Comparison of ENCODE assay signal across 12 mouse cellular contexts in the genomic region with DNA sequence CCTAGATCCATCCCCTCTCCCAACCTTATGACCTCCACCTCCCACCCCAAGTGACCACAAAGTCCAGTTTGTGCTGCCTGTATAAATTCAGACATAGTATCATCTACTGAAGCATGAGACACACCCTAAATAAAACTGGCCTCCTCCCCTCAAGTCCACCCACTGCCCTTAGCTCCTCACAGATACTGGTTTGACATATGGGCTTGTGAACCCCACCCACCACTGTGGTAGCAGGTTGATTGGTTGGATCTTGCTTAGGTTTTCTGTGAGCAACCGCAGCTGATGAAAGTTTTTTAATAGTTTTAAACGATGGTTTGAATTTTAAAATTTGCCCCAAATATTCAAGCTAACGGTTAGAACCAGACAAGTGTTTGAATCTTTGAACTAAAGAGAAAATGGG. TPM values are rescaled to one million over a fixed set of nuclear protein-coding genes. Genes with fewer than 3 reads are reported as not detected.
DNase-seq lines count a peak whose midpoint lies in the region; ATAC-seq and TF ChIP-seq lines count a peak whose summit lies in the region.
"Had no signal": no experiment of that assay in that cellular context is flagged by ENCODE, and none has a peak within 500 bp of the region (broad histone marks: within the 10 kb centered on the region; RNA-seq: fewer than 3 reads in every experiment).

No protein-coding gene starts in this region.

- no peaks in the 10 kb centered on the region for H3K27me3 ChIP-seq in G1E (ENCODE audit: insufficient read depth, low read length)
- no peaks in the 10 kb centered on the region for H3K27me3 ChIP-seq in liver, embryonic 16.5 days (ENCODE audit: control insufficient read depth, insufficient read depth, low read depth, low read length)
- H3K27me3 ChIP-seq: forebrain, embryonic 13.5 days; heart, embryonic 12.5 days had no signal

- peaks cover 12% of the 10 kb centered on the region for H3K36me3 ChIP-seq in G1E (replicated peaks)
- no peaks in the 10 kb centered on the region for H3K36me3 ChIP-seq in liver, embryonic 16.5 days (ENCODE audit: control insufficient read depth, insufficient read depth)
- H3K36me3 ChIP-seq: embryonic facial prominence, embryonic 10.5 days; heart, embryonic 12.5 days had no signal

- ATAC-seq in G1E (ENCODE audit: extremely low read depth, insufficient number of reproducible peaks, low FRiP score, poor library complexity, severe bottlenecking) = no peak
- peak; percentile 38; the same call in 1 of the 2 replicates for ATAC-seq in liver, embryonic 16.5 days (ENCODE audit: low read depth)

- DNase-seq in gastrocnemius, adult 2 months = no peak
- DNase-seq in gastrocnemius, adult 18-20 months (ENCODE audit: low spot score) = no peak
- peak; percentile 11 for DNase-seq in G1E (ENCODE audit: low spot score)
- peak; percentile 61 for DNase-seq in induced T-regulatory cell, adult 2 months (ENCODE audit: low read depth)
- no peak for DNase-seq in right cerebral cortex, postnatal 36 days (ENCODE audit: low spot score in 2 of 2)
- no peak for DNase-seq in kidney, postnatal 14 days

- no peak overlapping the region for H3K4me3 ChIP-seq in gastrocnemius, adult 2 months
- no peak overlapping the region; the same call in 1 of the 2 replicates for H3K4me3 ChIP-seq in G1E (ENCODE audit: low read depth, low read length)
- no peak overlapping the region for H3K4me3 ChIP-seq in liver, embryonic 16.5 days (ENCODE audit: low read depth, low read length)

- no peak overlapping the region for H3K9ac ChIP-seq in liver, embryonic 16.5 days (ENCODE audit: low read depth, low read length)
- H3K9ac ChIP-seq: heart, embryonic 12.5 days had no signal

- 0 out of 2 replicates have a peak overlapping the region, but pooled peaks have one; percentile 96 for H3K27ac ChIP-seq in gastrocnemius, adult 2 months
- H3K27ac ChIP-seq in liver, embryonic 16.5 days (ENCODE audit: low read length) = no peak overlapping the region
- H3K27ac ChIP-seq: forebrain, embryonic 13.5 days; hindbrain, postnatal 0 days; kidney, postnatal 0 days had no signal

- intact Hi-C loops in gastrocnemius, adult 2 months (cut with DNase I) = no loop called here

- WGBS in liver, embryonic 16.5 days (ENCODE audit: insufficient replicate concordance) = 70% methylated on average over 3 of the region's 3 CpGs

- peaks cover 21% of the 10 kb centered on the region for H3K4me1 ChIP-seq in G1E (ENCODE audit: insufficient read depth, low read depth, low read length)
- peaks cover 11% of the 10 kb centered on the region for H3K4me1 ChIP-seq in liver, embryonic 16.5 days (ENCODE audit: control insufficient read depth, low read depth, low read length)

- peak overlapping the region; percentile 24; the same call in 1 of the 2 replicates for H3K4me2 ChIP-seq in liver, embryonic 16.5 days (ENCODE audit: low read depth, low read length)

- H3K9me3 ChIP-seq in G1E (replicated peaks) = no peaks in the 10 kb centered on the region
- no peaks in the 10 kb centered on the region for H3K9me3 ChIP-seq in liver, embryonic 16.5 days (replicated peaks; ENCODE audit: control insufficient read depth, low read length)
- H3K9me3 ChIP-seq: embryonic facial prominence, embryonic 10.5 days; forebrain, embryonic 13.5 days; heart, embryonic 12.5 days had no signal

- TF ChIP-seq CTCF in gastrocnemius, adult 2 months (IDR thresholded peaks at IDR 0.05) = no peak
- no peak for TF ChIP-seq CTCF in G1E (IDR thresholded peaks at IDR 0.05; ENCODE audit: low read depth, low read length)

RNA-seq across cellular contexts. Expression of gene Tank, which starts 13.7 kb away (rescaled TPM):
- 10 to 100 TPM; 15.6 to 17.8 TPM for total RNA-seq in gastrocnemius, adult 2 months (2021)
- 10 to 100 TPM; 17.5 to 17.8 TPM for total RNA-seq in gastrocnemius, adult 18-20 months (2021)
- 121 and 126 TPM in 2 replicates for total RNA-seq in G1E (2014; fragmentation: Nextera tagmentation)
- 93.8 and 102 TPM in 2 replicates for total RNA-seq in G1E (2017)
- polyA plus RNA-seq in G1E (2012) = 3.0 and 4.6 TPM in 2 replicates
- 17.3 and 20.4 TPM in 2 replicates for polyA plus RNA-seq in liver, embryonic 16.5 days (2015; fragmentation: Nextera tagmentation; extraction: Ambion mirVana)

Comparison
In these comparisons a context has a peak if more than half of its experiments do, and no peak if none do; other contexts are left out.
1. DNase-seq: peak in G1E (single experiment) and induced T-regulatory cell, adult 2 months (single experiment); none in gastrocnemius, adult 2 months (single experiment), gastrocnemius, adult 18-20 months (single experiment), right cerebral cortex, postnatal 36 days (0 of 2) and kidney, postnatal 14 days (single experiment).
2. RNA of gene Tank, which starts 13.7 kb away (total RNA-seq): 93.8 to 126 TPM in G1E; 15.6 to 17.8 TPM in gastrocnemius, adult 2 months and 17.5 to 17.8 TPM in gastrocnemius, adult 18-20 months; every median in the first group is over 4 times any median in the second.